Mouse (Mus musculus): ENCODE data around the gene Mtmr6. TPM values are rescaled to one million over a fixed set of nuclear protein-coding genes. Genes with fewer than 3 reads are reported as not detected.

Mtmr6 gene
- 10 to 100 TPM; 31.7 to 32.0 TPM for total RNA-seq (2021)

- intact Hi-C loops (cut with DNase I), result no loop called here
- DNase-seq, result peak; percentile 96 to 97
These were observed at the start of gene Mtmr6 for GRCm38 (mm10) chr14:60264990-60265876. Gene Mtmr6 (plus strand): TSS chr14:60265228.

- intact Hi-C loops (cut with DNase I), result no loop called here
- no peak for DNase-seq
These were observed 48.9 kb upstream of the Mtmr6 start for GRCm38 (mm10) chr14:60216125-60216524.

- no peak for DNase-seq
- intact Hi-C loops (cut with DNase I), result no loop called here
These were observed 47.4 kb upstream of the Mtmr6 start for GRCm38 (mm10) chr14:60217616-60218015.

- no peak for DNase-seq
These were observed 45.1 kb upstream of the Mtmr6 start for GRCm38 (mm10) chr14:60219886-60220285.

DNA sequence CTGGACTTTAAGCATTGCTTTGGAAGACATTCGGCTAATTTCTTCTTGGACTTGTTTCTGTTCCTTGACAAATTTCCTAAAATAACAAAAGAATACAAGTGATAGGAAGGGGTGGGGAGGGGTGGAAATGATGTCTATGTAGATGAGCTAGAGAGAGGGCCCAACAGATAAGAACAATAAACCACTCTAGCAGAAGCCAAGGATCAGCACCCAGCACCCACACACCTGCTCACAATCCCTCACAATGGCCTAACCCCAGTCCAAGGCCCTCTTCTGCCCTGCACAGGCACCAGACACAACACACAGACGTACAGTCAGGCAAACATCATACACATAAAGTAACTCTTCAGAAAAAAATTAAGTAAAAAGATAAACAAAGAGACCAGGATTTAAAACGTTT, 26.5 kb upstream of the Mtmr6 start:
- DNase-seq, result no peak

More at GRCm38 (mm10) chr14:60219886-60220285, 45.1 kb upstream of the Mtmr6 start:
- intact Hi-C loops (cut with DNase I), result no loop called here

GRCm38 (mm10) chr14:60250366-60250765, 14.7 kb upstream of the Mtmr6 start:
- intact Hi-C loops (cut with DNase I), result loop anchor here (5.0 kb wide), 1 partner anchor 52 kb away; no protein-coding TSS in a partner anchor
- DNase-seq, result no peak

More for the DNA sequence above, 26.5 kb upstream of the Mtmr6 start:
- intact Hi-C loops (cut with DNase I), result no loop called here

GRCm38 (mm10) chr14:60250879-60251278, 14.1 kb upstream of the Mtmr6 start:
- DNase-seq, result no peak
- intact Hi-C loops (cut with DNase I), result loop anchor here (5.0 kb wide), 1 partner anchor 51 kb away; no protein-coding TSS in a partner anchor

GRCm38 (mm10) chr14:60251281-60252003, 13.6 kb upstream of the Mtmr6 start, which contains the start of the genes Nupl1 and Gm49336:
Gene Nupl1 (minus strand): TSS chr14:60251431.
Gene Gm49336 (minus strand): TSS chr14:60251507.
- intact Hi-C loops (cut with DNase I), result loop anchor here (5.0 kb wide), 1 partner anchor 51 kb away; no protein-coding TSS in a partner anchor
- peak; percentile 98 to 99 for DNase-seq

DNA sequence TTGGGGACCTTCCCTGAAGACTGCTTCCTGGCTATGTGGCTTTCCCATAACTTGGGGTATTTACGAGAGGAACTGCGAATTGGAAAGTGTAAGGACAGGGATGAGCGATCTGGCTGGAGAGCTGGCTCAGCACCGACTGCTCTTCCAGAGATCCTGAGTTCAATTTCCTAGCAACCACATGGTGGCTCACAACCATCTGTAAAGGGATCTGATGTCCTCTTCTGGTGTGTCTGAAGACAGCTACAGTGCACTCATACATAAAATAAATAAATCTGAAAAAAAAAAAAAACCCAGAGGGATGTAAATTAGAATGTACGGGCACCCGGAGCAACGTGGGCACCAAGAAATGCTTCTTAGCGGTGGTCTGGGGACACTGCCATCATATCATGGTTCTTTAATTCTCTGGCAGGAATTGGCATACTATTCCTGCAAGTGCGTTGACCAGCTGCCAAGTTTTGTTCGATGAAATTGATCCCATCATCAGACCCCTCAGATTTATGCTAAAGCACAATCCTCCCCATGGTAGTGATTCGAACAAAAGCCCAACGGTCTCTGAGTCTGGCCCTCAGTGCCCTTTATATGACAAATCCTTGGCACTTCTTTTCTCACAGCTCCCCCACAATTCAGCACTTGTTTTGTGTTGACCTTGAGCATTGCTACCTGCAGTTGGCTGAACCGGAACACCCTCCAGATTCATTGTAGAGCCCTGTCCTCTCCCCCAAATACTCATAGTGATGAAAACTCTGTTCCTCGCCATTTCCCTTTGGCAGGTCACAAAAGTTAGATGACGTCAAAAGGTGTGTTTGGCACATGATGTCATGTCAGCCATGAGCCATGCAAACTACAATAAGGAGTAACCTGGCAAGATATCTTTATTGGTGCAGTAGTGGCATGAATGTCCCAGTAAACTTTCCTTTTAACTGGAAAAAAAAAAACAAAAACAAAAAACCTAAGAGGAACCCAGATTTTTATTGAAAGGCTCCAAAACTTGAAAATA, 12.7 kb upstream of the Mtmr6 start:
- intact Hi-C loops (cut with DNase I), result loop anchor here (5.0 kb wide), 1 partner anchor 50 kb away; no protein-coding TSS in a partner anchor
- peak; percentile 10 to 25 for DNase-seq

- DNase-seq, result no peak
- intact Hi-C loops (cut with DNase I), result loop anchor here (5.0 kb wide), 1 partner anchor 49 kb away; no protein-coding TSS in a partner anchor
These were observed 11.6 kb upstream of the Mtmr6 start for GRCm38 (mm10) chr14:60253466-60253865.

GRCm38 (mm10) chr14:60254774-60255173, 10.3 kb upstream of the Mtmr6 start:
- intact Hi-C loops (cut with DNase I), result loop anchor here (5.0 kb wide), 1 partner anchor 48 kb away; no protein-coding TSS in a partner anchor

DNA sequence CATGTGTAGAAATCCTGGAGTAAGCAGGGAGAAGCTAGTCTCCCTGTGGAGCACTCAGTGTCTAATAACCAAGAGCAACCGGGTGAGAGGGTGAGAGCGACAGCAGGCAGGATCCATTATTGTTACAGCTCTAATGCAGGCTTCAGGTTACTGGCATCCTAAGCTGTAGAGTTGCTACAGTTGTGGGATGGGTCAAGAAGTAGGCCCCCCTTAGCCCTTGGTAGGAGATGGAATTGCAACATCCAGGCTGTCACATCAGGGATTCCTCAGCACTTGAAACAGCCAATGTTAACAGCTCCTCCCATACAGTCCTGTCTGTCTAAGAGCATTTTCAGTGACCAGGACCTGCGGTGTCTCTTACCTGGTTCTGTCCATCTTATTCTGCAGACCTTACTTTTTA, 8.7 kb upstream of the Mtmr6 start:
- intact Hi-C loops (cut with DNase I), result no loop called here
- no peak for DNase-seq

More at GRCm38 (mm10) chr14:60254774-60255173, 10.3 kb upstream of the Mtmr6 start:
- no peak for DNase-seq

DNA sequence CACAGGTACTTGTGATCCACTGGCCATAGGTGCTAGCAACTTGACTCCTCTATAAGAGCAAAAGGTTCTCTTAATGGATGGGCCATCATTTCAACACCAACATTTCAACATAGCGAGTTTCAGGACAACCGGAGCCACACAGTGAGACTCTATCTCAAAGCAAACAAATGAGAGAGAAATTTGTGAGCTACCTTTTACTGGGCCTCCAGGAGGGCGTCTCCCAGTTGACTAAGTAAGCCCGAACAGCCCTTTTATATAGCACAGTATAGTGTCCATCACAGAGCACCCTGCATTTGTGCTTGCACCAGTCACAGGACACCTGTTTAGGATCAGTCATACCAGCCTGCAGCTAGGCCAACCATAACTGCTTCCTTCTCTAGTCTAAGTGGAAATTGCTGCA, 7.9 kb upstream of the Mtmr6 start:
- no peak for DNase-seq
- intact Hi-C loops (cut with DNase I), result no loop called here

DNA sequence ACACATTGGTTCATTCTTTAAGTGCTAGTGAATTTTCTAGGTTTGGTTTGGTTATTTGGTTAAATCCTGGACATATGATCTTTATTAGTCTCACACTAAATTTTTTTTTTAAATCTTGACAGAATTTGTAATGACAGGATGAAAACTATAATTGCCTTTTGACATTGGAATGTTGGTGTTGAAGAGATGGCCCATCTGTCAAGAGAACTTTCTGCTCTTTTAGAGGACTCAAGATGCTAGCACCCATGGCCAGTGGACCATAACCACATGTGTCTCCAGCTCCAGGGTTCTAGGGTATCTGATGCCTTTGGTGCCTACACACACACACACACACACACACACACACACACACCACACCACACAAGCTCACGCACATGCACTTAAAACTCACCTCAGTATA, 7.2 kb upstream of the Mtmr6 start:
- DNase-seq, result no peak
- intact Hi-C loops (cut with DNase I), result no loop called here

- intact Hi-C loops (cut with DNase I), result no loop called here
- no peak for DNase-seq
These were observed 2.7 kb upstream of the Mtmr6 start for GRCm38 (mm10) chr14:60262316-60262715.

- DNase-seq, result peak in 1 of 2 experiments; percentile 14
- intact Hi-C loops (cut with DNase I), result no loop called here
These were observed 4.3 kb downstream of the Mtmr6 start for GRCm38 (mm10) chr14:60269333-60269732.

GRCm38 (mm10) chr14:60273346-60273745, 8.3 kb downstream of the Mtmr6 start:
- intact Hi-C loops (cut with DNase I), result no loop called here
- DNase-seq, result no peak

- intact Hi-C loops (cut with DNase I), result no loop called here
These were observed 10.6 kb downstream of the Mtmr6 start for GRCm38 (mm10) chr14:60275301-60276276.

More at GRCm38 (mm10) chr14:60275301-60276276, 10.6 kb downstream of the Mtmr6 start:
- no peak for DNase-seq

Data from heart, postnatal 10 days (tissue).